Mouse (Mus musculus) kidney, postnatal 0 days (tissue): ENCODE data around the gene Cd300ld4. TPM values are rescaled to one million over a fixed set of nuclear protein-coding genes. Genes with fewer than 3 reads are reported as not detected.
"Not testable (repeated sequence)": the region's sequence is repeated elsewhere in the genome, so short reads cannot be mapped to it uniquely, and the experiment has no call there.

Source experiments
- ATAC-seq: fragments of 200-750 bp; cut with Nextera tagmentation; replicated peaks from 2 replicates; pipeline ENCODE4 v1.8.0; 2017; ENCODE audit warnings: low read depth, moderate number of reproducible peaks, moderate TSS enrichment, moderate library complexity; ENCODE audit not compliant: low FRiP score
- DNase-seq: peaks from one replicate; pipeline ENCODE4 v3.0.0-alpha.2; 2016; ENCODE audit warnings: low spot score
- H3K27ac ChIP-seq: fragments of 300-500 bp; sonication (generic); 2 replicates; pipeline ENCODE4 v1.5.1; 2014; ENCODE audit warnings: mild to moderate bottlenecking
- H3K27me3 ChIP-seq: fragments of 300-500 bp; sonication (generic); 2 replicates; pipeline ENCODE4 v1.6.1; 2014; ENCODE audit warnings: low read length, mixed read lengths; ENCODE audit not compliant: insufficient read depth
- H3K36me3 ChIP-seq: fragments of 300-500 bp; sonication (generic); 2 replicates; pipeline ENCODE4 v1.6.1; 2014; ENCODE audit warnings: low read length, mixed read lengths; ENCODE audit not compliant: insufficient read depth
- H3K4me1 ChIP-seq: fragments of 300-500 bp; sonication (generic); replicated peaks from 2 replicates; pipeline ENCODE4 v1.6.1; 2014; ENCODE audit warnings: antibody characterized with exemption, low read length, mixed read lengths; ENCODE audit not compliant: insufficient read depth
- H3K4me2 ChIP-seq: fragments of 300-500 bp; sonication (generic); 2 replicates; pipeline ENCODE4 v1.6.1; 2014; ENCODE audit warnings: mild to moderate bottlenecking, low read length, moderate library complexity, mixed read lengths
- H3K4me3 ChIP-seq: fragments of 300-500 bp; sonication (generic); replicated peaks from 2 replicates; pipeline ENCODE4 v1.5.1; 2014; ENCODE audit warnings: low read depth, low read length
- H3K9ac ChIP-seq: fragments of 300-500 bp; sonication (generic); 2 replicates; pipeline ENCODE4 v1.6.1; 2014; ENCODE audit warnings: low read depth, low read length
- H3K9me3 ChIP-seq: fragments of 300-500 bp; sonication (generic); replicated peaks from 2 replicates; pipeline ENCODE4 v1.6.1; 2016; ENCODE audit warnings: low read length, inconsistent platforms, mixed read lengths
- CTCF ChIP-seq: IDR thresholded peaks from 2 replicates; pipeline ENCODE4 v1.5.1; 2016; ENCODE audit warnings: antibody characterized with exemption, low read depth, mild to moderate bottlenecking, moderate library complexity
- WGBS: fragments of 180-500 bp; shearing (Covaris S2); extraction: QIAGEN DNeasy Blood & Tissue Kit; methylation state at CpG from one replicate; pipeline ENCODE4 v1.1.7; 2014; 5-methylcytosine and 5-hydroxymethylcytosine counted together
- polyA plus RNA-seq: library from polyadenylated mRNA; unstranded; fragments of >200 nt; fragmentation: Nextera tagmentation; extraction: Ambion mirVana; gene quantifications from 2 replicates; pipeline ENCODE4 v1.2.1, GENCODE M21; 2015

Gene Cd300ld4
- polyA plus RNA-seq, 1 experiment from 2014 or later, result not detected

DNA sequence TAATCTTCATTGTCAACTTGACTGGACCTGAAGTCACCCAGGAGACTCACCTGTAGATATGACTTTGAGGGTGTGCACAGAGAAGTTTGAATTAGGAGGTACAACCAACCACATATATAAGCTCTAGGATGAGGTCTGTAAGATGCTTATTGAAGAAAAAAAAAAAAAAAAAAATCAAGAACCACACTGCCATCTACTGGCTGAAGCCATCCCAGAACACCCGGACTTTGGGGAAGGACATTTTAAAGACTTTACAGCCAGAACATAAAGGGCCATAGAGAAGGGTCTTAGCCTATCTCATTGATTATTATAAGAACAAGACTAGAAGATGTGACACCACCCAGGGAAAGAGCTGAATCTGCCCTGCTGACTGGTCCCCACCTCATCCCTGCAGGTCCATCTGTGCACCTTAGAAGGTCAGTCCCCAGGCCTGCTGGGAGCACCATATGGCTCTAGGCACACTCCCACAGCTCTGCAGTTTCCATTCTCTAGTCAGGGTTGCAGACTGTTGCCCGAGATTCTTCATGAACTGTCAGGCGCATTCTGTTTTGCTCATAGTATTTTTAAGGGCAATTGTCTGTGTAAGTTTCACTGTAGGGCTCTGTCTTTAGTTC, 22.6 kb upstream of the Cd300ld4 start:
- no peaks in the 10 kb centered on the region for H3K27me3 ChIP-seq
- no peaks in the 10 kb centered on the region for H3K9me3 ChIP-seq
- no peak for ATAC-seq
- H3K4me2 ChIP-seq, result no peak overlapping the region
- TF ChIP-seq CTCF, result peak; percentile 36; the same call in 1 of the 2 replicates
- no peak overlapping the region for H3K27ac ChIP-seq
- no peaks in the 10 kb centered on the region for H3K4me1 ChIP-seq
- H3K36me3 ChIP-seq, result no peaks in the 10 kb centered on the region
- DNase-seq, result peak; percentile 26
- WGBS, result 35% methylated on average over 3 of the region's 3 CpGs
- no peak overlapping the region for H3K4me3 ChIP-seq
- no peak overlapping the region for H3K9ac ChIP-seq

GRCm38 (mm10) chr11:115048259-115048658, 21.4 kb upstream of the Cd300ld4 start, which contains the start of gene Cd300ld3:
Gene Cd300ld3, minus strand, starts transcription at chr11:115048409.
- 69% methylated on average over 2 of the region's 2 CpGs for WGBS
- TF ChIP-seq CTCF, result no peak
- ATAC-seq (no peak), DNase-seq (no peak)
- Histone ChIP-seq H3K27ac (no peak within 1 kb of the TSS), H3K9me3 (no peaks in the 10 kb centered on the region), H3K9ac (no peak within 1 kb of the TSS), H3K4me2 (no peak within 1 kb of the TSS), H3K36me3 (no peaks in the 10 kb centered on the region), H3K27me3 (no peaks in the 10 kb centered on the region), H3K4me1 (no peaks in the 10 kb centered on the region), H3K4me3 (no peak within 1 kb of the TSS)

DNA sequence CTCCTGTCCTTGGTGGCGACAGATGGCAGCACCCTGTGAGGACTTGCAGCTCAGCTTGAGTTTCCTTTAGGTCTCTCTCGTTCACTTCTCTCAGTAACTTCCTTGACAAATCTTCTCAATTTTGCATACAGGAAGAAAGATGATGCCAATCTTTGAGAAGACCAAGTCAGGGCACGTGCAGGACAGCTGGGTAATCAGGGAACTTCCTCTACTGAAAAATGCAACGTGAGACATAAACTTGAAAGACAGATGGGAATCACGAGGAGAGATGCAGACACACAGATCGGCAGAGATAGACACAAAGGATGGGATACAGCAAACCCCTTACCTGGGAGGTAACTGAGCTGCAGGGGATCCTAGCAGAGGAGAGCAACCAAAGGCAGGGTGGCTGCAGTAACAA, 10.9 kb upstream of the Cd300ld4 start, which contains the start of gene Cd300ld5:
Gene Cd300ld5, minus strand, starts transcription at position 101 of the 400 bp plus-strand sequence.
- H3K36me3 ChIP-seq, H3K4me3 ChIP-seq, H3K27ac ChIP-seq, H3K27me3 ChIP-seq, H3K9ac ChIP-seq, H3K9me3 ChIP-seq, H3K4me1 ChIP-seq, ATAC-seq, H3K4me2 ChIP-seq, DNase-seq: not testable (repeated sequence)
- WGBS, result no CpG with 5 or more reads among the region's 6 CpGs

DNA sequence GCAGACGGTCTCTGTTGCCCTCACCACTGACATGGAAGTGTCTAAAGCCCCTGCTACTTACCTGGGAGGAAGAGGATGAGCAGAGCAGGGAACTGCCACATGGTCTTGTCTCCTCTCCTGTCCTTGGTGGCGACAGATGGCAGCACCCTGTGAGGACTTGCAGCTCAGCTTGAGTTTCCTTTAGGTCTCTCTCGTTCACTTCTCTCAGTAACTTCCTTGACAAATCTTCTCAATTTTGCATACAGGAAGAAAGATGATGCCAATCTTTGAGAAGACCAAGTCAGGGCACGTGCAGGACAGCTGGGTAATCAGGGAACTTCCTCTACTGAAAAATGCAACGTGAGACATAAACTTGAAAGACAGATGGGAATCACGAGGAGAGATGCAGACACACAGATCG, 10.7 kb downstream of the Cd300ld4 start, which contains the start of gene Cd300ld2:
Gene Cd300ld2, minus strand, starts transcription at position 101 of the 400 bp plus-strand sequence.
- H3K36me3 ChIP-seq, H3K4me1 ChIP-seq, H3K27ac ChIP-seq, ATAC-seq, H3K27me3 ChIP-seq, H3K4me2 ChIP-seq, H3K9me3 ChIP-seq, H3K9ac ChIP-seq, DNase-seq, H3K4me3 ChIP-seq: not testable (repeated sequence)
- no CpG with 5 or more reads among the region's 7 CpGs for WGBS

DNA sequence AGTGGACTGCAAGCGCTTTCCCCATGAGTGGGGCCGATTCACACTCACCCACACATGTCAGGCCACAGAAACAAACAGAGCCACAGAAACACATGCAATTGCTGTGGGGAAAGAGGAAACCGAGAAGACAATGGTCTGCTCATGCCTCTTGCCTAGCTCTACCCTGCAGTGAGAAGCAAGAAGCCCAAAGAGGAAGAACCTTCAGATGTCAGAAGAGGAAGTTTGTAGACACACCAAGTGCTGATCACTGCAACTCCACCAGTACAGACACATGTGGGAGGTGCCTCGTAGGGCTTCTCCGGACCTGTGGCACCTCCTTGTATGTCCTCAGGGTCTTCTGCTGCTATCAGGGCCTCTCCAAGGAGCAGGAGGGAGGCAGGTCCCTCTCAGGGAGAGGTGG, 22.7 kb downstream of the Cd300ld4 start:
- H3K4me3 ChIP-seq, result no peak overlapping the region
- no peaks in the 10 kb centered on the region for H3K27me3 ChIP-seq
- TF ChIP-seq CTCF, result no peak
- ATAC-seq, result no peak
- H3K27ac ChIP-seq, result no peak overlapping the region
- no peak overlapping the region for H3K9ac ChIP-seq
- H3K9me3 ChIP-seq, result no peaks in the 10 kb centered on the region
- DNase-seq, result no peak
- no peak overlapping the region for H3K4me2 ChIP-seq
- H3K4me1 ChIP-seq, result no peaks in the 10 kb centered on the region
- H3K36me3 ChIP-seq, result no peaks in the 10 kb centered on the region
- WGBS, result 84% methylated on average over 5 of the region's 5 CpGs

GRCm38 (mm10) chr11:115001474-115002040, 25.3 kb downstream of the Cd300ld4 start, which contains the start of gene Cd300c2:
Gene Cd300c2, minus strand, starts transcription at chr11:115001880.
- Histone ChIP-seq H3K4me2 (no peak within 1 kb of the TSS), H3K36me3 (no peaks in the 10 kb centered on the region), H3K9ac (no peak within 1 kb of the TSS), H3K4me1 (no peaks in the 10 kb centered on the region), H3K4me3 (no peak within 1 kb of the TSS), H3K9me3 (no peaks in the 10 kb centered on the region), H3K27me3 (no peaks in the 10 kb centered on the region), H3K27ac (no peak within 1 kb of the TSS)
- 77% methylated on average over 7 of the region's 7 CpGs for WGBS
- no peak for TF ChIP-seq CTCF
- DNase-seq, result no peak
- no peak for ATAC-seq
